Mouse (Mus musculus): ENCODE data around the gene Aplnr.

- TF ChIP-seq CTCF (conservative IDR thresholded peaks at IDR 0.05; ENCODE audit: low read length) (no peak), NANOG (IDR thresholded peaks at IDR 0.05; ENCODE audit: borderline replicate concordance, low read length) (no peak)
Observed at GRCm38 (mm10) chr2:85136089-85136488, at the start of gene Aplnr.
